Mouse (Mus musculus): ENCODE results near the gene Rbfox3.

DNA sequence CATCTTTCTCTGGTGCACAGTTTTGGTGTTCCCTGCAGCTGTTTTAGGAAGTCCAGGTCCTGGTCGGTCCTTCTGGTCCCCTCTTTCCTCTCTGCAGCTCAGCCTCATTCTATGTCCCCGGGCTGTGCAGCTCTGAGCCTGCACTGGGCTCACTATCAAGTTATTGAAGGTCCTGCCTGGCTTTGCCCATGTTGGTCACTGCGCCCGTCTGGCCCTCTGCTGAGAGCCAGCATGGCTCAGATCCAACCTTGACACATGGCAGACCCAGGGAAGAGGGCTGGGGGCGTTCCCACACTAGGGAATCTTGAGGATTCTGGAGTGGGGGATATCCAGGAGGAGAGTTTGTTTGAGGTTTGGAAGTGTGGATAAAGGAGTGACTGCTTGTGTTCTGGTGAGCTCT, 312.7 kb downstream of the Rbfox3 start:
- TF ChIP-seq CTCF (conservative IDR thresholded peaks at IDR 0.05 in 1 of 2, IDR thresholded peaks at IDR 0.05 in 1 of 2; ENCODE audit: low read depth in 2 of 2, low read length in 2 of 2) (no peak), HCFC1 (IDR thresholded peaks at IDR 0.05; ENCODE audit: low read depth, low read length) (no peak), SIN3A (IDR thresholded peaks at IDR 0.05; ENCODE audit: low read length) (no peak), RCOR1 (conservative IDR thresholded peaks at IDR 0.05; ENCODE audit: low read depth, low read length) (no peak), EP300 (IDR thresholded peaks at IDR 0.05; ENCODE audit: low read length) (no peak), POLR2A (IDR thresholded peaks at IDR 0.05; ENCODE audit: low read depth, low read length) (no peak), MAX (IDR thresholded peaks at IDR 0.05; ENCODE audit: low read length) (no peak), CHD2 (IDR thresholded peaks at IDR 0.05; ENCODE audit: low read length) (no peak), ELF1 (IDR thresholded peaks at IDR 0.05; ENCODE audit: low read depth, low read length) (no peak), USF1 (IDR thresholded peaks at IDR 0.05; ENCODE audit: low read depth, low read length) (no peak)

Measured in CH12.LX (cell line).